Comparison of ENCODE assay signal across 7 mouse cellular contexts in genomic region chr4:155962167-155962971, GRCm38 (mm10). TPM values are rescaled to one million over a fixed set of nuclear protein-coding genes. Genes with fewer than 3 reads are reported as not detected.
DNase-seq lines count a peak whose midpoint lies in the region; ATAC-seq lines count a peak whose summit lies in the region.

Gene C1qtnf12, plus strand, starts transcription at chr4:155962318.

- H3K36me3 ChIP-seq in hindbrain, embryonic 16.5 days (ENCODE audit: control insufficient read depth, insufficient read depth, low read length), result peaks cover 7% of the 10 kb centered on the region

- peak; percentile 63 for ATAC-seq in hindbrain, embryonic 16.5 days
- peak; percentile 72 for ATAC-seq in megakaryocyte progenitor cell, adult 5-6 weeks (replicated peaks; ENCODE audit: poor library complexity)

- WGBS in hindbrain, embryonic 16.5 days, result 1% methylated on average over 38 of the region's 42 CpGs

- peak within 1 kb of the TSS; percentile 71 for H3K9ac ChIP-seq in hindbrain, embryonic 16.5 days (ENCODE audit: low read depth, low read length)

- H3K4me2 ChIP-seq in hindbrain, embryonic 16.5 days (ENCODE audit: low read length), result peak within 1 kb of the TSS; percentile 76

- peak; percentile 81 for DNase-seq in adrenal gland, postnatal 10 days
- peak; percentile 71 for DNase-seq in embryo, embryonic 10 days (ENCODE audit: low spot score)
- DNase-seq in gastrocnemius, postnatal 14 days, result peak; percentile 49
- DNase-seq in left cerebral cortex, postnatal 36 days (ENCODE audit: low spot score in 2 of 2), result peak; percentile 32 to 39
- DNase-seq in right cerebral cortex, postnatal 4 days, result peak; percentile 25

- peak within 1 kb of the TSS; percentile 43 for H3K4me3 ChIP-seq in hindbrain, embryonic 16.5 days (ENCODE audit: low read length)

- intact Hi-C loops in gastrocnemius, postnatal 14 days (cut with DNase I; ENCODE audit: low total_unique reads), result no loop called here
- intact Hi-C loops in left cerebral cortex, postnatal 36 days (cut with DNase I), result loop anchor here (5.0 kb wide), 1 partner anchor 140 kb away; no protein-coding TSS in a partner anchor

- H3K4me1 ChIP-seq in hindbrain, embryonic 16.5 days (ENCODE audit: control insufficient read depth, insufficient read depth, low read depth, low read length), result peaks cover 9% of the 10 kb centered on the region; the same call in 1 of the 2 replicates

- no peaks in the 10 kb centered on the region for H3K9me3 ChIP-seq in hindbrain, embryonic 16.5 days (ENCODE audit: control insufficient read depth, low read length)

- H3K27ac ChIP-seq in hindbrain, embryonic 16.5 days (ENCODE audit: low read depth, low read length), result peak within 1 kb of the TSS; percentile 60; the same call in 1 of the 2 replicates

- no peaks in the 10 kb centered on the region for H3K27me3 ChIP-seq in hindbrain, embryonic 16.5 days (replicated peaks; ENCODE audit: control insufficient read depth, insufficient read depth, low read length)

RNA-seq across cellular contexts. Expression of gene C1qtnf12, which starts in this region (rescaled TPM):
- 100 to 1,000 TPM; 117 to 132 TPM for total RNA-seq in adrenal gland, postnatal 10 days (2021)
- 10 to 100 TPM; 13.3 to 19.9 TPM for total RNA-seq in gastrocnemius, postnatal 14 days (2021)
- 13.9 and 16.4 TPM in 2 replicates for polyA plus RNA-seq in hindbrain, embryonic 16.5 days (2015; fragmentation: Nextera tagmentation; extraction: Ambion mirVana)
- 10 to 100 TPM; 18.1 to 19.5 TPM for total RNA-seq in left cerebral cortex, postnatal 36 days (2021)
- total RNA-seq in megakaryocyte progenitor cell, adult 5-6 weeks (2015), result 105 and 126 TPM in 2 replicates
- 30.6 and 39.6 TPM in 2 replicates for total RNA-seq in megakaryocyte progenitor cell, adult 5-6 weeks (2017)

Comparison
In these comparisons a context has a peak if more than half of its experiments do, and no peak if none do; other contexts are left out.
1. Peak in every context shown above with its lines: DNase-seq, ATAC-seq, H3K4me3 ChIP-seq and H3K27ac ChIP-seq.
2. DNase-seq: peak in every context shown above with its lines; median percentile 81 in adrenal gland, postnatal 10 days; 71 in embryo, embryonic 10 days; 49 in gastrocnemius, postnatal 14 days; 36 in left cerebral cortex, postnatal 36 days; 25 in right cerebral cortex, postnatal 4 days.